Mouse (Mus musculus) cortical plate, adult 2 months (tissue): Measurements from ENCODE around the gene Ptprd.

Experiments used
- CTCF ChIP-seq: fragments of 200-500 bp; IDR thresholded peaks from 2 replicates; pipeline ENCODE4 v1.5.1; 2011; ENCODE audit warnings: mild to moderate bottlenecking, control low read depth, low read length; ENCODE audit not compliant: insufficient read depth; ENCODE audit errors: extremely low read depth
- POLR2A ChIP-seq: fragments of 200-500 bp; IDR thresholded peaks from 2 replicates; pipeline ENCODE4 v1.6.1; 2011; ENCODE audit warnings: mild to moderate bottlenecking, low read length, control low read depth; ENCODE audit not compliant: insufficient read depth; ENCODE audit errors: extremely low read depth

GRCm38 (mm10) chr4:76297375-76297774 is 1914.4 kb downstream of the Ptprd start:
- TF ChIP-seq CTCF (no peak), POLR2A (no peak)
